ENCODE assay signal across 8 mouse cellular contexts in the genomic region with DNA sequence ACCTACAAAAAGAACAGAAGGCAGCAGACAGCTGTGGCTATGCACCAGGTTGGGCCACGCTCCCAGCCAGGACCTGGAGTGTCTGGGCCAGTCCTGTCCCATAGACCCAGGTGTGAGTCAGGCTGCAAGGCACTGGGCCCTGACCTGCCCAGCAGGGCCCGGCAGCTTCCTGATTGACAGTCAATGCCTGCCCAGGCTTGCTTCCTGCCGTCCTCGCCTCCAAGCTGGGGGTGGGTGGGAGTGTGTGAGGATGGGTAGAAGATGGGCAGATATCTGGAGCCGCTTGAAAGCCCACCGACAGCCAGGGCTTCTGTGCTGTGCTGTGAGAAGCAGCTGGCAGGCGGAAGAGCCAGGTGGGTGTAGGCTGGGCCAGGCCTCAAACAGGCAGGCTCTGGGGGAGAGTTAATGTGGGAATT. TPM values are rescaled to one million over a fixed set of nuclear protein-coding genes. Genes with fewer than 3 reads are reported as not detected.
DNase-seq lines count a peak whose midpoint lies in the region; ATAC-seq and TF ChIP-seq lines count a peak whose summit lies in the region.

No protein-coding gene starts in this region.

- H3K4me3 ChIP-seq in heart, postnatal 0 days (ENCODE audit: low read depth, low read length) = no peak overlapping the region
- H3K4me3 ChIP-seq in midbrain, postnatal 0 days (ENCODE audit: low read depth, low read length) = no peak overlapping the region

- peak; percentile 22; the same call in 1 of the 2 replicates for ATAC-seq in heart, postnatal 0 days (ENCODE audit: insufficient read depth, low read depth)
- peak; percentile 57 for ATAC-seq in midbrain, postnatal 0 days (ENCODE audit: low FRiP score)

- no peaks in the 10 kb centered on the region for H3K36me3 ChIP-seq in heart, postnatal 0 days (replicated peaks; ENCODE audit: control insufficient read depth, insufficient read depth, low read length)
- no peaks in the 10 kb centered on the region for H3K36me3 ChIP-seq in midbrain, postnatal 0 days (ENCODE audit: insufficient read depth, low read length)

- peak overlapping the region; percentile 46 for H3K4me2 ChIP-seq in heart, postnatal 0 days (ENCODE audit: low read depth, low read length)
- H3K4me2 ChIP-seq in midbrain, postnatal 0 days (ENCODE audit: low read depth, low read length, poor library complexity, severe bottlenecking) = peak overlapping the region; percentile 21

- intact Hi-C loops in left cerebral cortex, postnatal 14 days (cut with DNase I) = no loop called here

- DNase-seq in layer of hippocampus, adult 11-12 months (ENCODE audit: low spot score) = peak; percentile 67
- DNase-seq in layer of hippocampus, postnatal 25 days (ENCODE audit: extremely low spot score in 1 of 2, low spot score in 1 of 2) = no peak
- DNase-seq in embryo, embryonic 10 days (ENCODE audit: low spot score) = peak; percentile 39
- DNase-seq in heart, postnatal 0 days (ENCODE audit: low spot score) = no peak
- DNase-seq in left cerebral cortex, postnatal 14 days (ENCODE audit: low spot score in 2 of 2) = peak; percentile 66 to 79
- peak; percentile 74 for DNase-seq in midbrain, postnatal 0 days (ENCODE audit: low spot score)
- peak; percentile 61 for DNase-seq in urinary bladder, adult 2 months (ENCODE audit: low spot score)
- no peak for DNase-seq in adrenal gland, postnatal 4 days (ENCODE audit: low spot score in 2 of 2)

- H3K27me3 ChIP-seq in heart, postnatal 0 days (ENCODE audit: control insufficient read depth, insufficient read depth, low read length) = no peaks in the 10 kb centered on the region
- no peaks in the 10 kb centered on the region for H3K27me3 ChIP-seq in midbrain, postnatal 0 days (ENCODE audit: insufficient read depth, low read length)

- peak overlapping the region; percentile 39 for H3K9ac ChIP-seq in heart, postnatal 0 days (replicated peaks; ENCODE audit: low read depth, low read length)
- H3K9ac ChIP-seq in midbrain, postnatal 0 days (replicated peaks; ENCODE audit: low read length, poor library complexity, severe bottlenecking) = peak overlapping the region; percentile 30; the same call in 1 of the 2 replicates

- 19% methylated on average over 7 of the region's 7 CpGs for WGBS in heart, postnatal 0 days
- 7% methylated on average over 7 of the region's 7 CpGs for WGBS in midbrain, postnatal 0 days

- H3K27ac ChIP-seq in heart, postnatal 0 days (ENCODE audit: low read depth) = peak overlapping the region; percentile 93
- H3K27ac ChIP-seq in midbrain, postnatal 0 days (ENCODE audit: low read depth, low read length) = peak overlapping the region; percentile 73

- no peak for TF ChIP-seq EP300 in heart, postnatal 0 days (IDR thresholded peaks at IDR 0.05; ENCODE audit: low read depth)

- H3K4me1 ChIP-seq in heart, postnatal 0 days (ENCODE audit: control insufficient read depth, insufficient read depth) = peaks cover 71% of the 10 kb centered on the region
- H3K4me1 ChIP-seq in midbrain, postnatal 0 days (ENCODE audit: insufficient read depth, low read length) = peaks cover 19% of the 10 kb centered on the region

- no peaks in the 10 kb centered on the region for H3K9me3 ChIP-seq in heart, postnatal 0 days (replicated peaks; ENCODE audit: control insufficient read depth, low read length)
- H3K9me3 ChIP-seq in midbrain, postnatal 0 days (ENCODE audit: low read length) = no peaks in the 10 kb centered on the region

- no peak for TF ChIP-seq CTCF in heart, postnatal 0 days (IDR thresholded peaks at IDR 0.05; ENCODE audit: low read depth)
- no peak for TF ChIP-seq CTCF in midbrain, postnatal 0 days (IDR thresholded peaks at IDR 0.05)

RNA-seq across cellular contexts. Expression of a gene that starts 24.2 kb away (rescaled TPM):
- total RNA-seq in layer of hippocampus, postnatal 25 days (2021) = 100 to 1,000 TPM; 248 to 275 TPM
- total RNA-seq in heart, postnatal 0 days (2014; rRNA removed; ENCODE audit: low replicate concordance) = 66.5 and 74.1 TPM in 2 replicates
- polyA plus RNA-seq in heart, postnatal 0 days (2015; fragmentation: Nextera tagmentation; extraction: Ambion mirVana) = 16.1 and 19.5 TPM in 2 replicates
- 100 to 1,000 TPM; 244 to 245 TPM for total RNA-seq in left cerebral cortex, postnatal 14 days (2021)
- 164 and 215 TPM in 2 replicates for total RNA-seq in midbrain, postnatal 0 days (2014; rRNA removed)
- polyA plus RNA-seq in midbrain, postnatal 0 days (2015; fragmentation: Nextera tagmentation; extraction: Ambion mirVana) = 51.5 and 65.9 TPM in 2 replicates
- 34.1 and 53.6 TPM in 2 replicates for polyA plus RNA-seq in urinary bladder, adult 2 months (2012; rRNA removed)
- total RNA-seq in adrenal gland, postnatal 4 days (2021) = 100 to 1,000 TPM; 148 to 158 TPM

Comparison
In these comparisons a context has a peak if more than half of its experiments do, and no peak if none do; other contexts are left out.
1. DNase-seq: peak in layer of hippocampus, adult 11-12 months (single experiment), embryo, embryonic 10 days (single experiment), left cerebral cortex, postnatal 14 days (2 of 2), midbrain, postnatal 0 days (single experiment) and urinary bladder, adult 2 months (single experiment); none in layer of hippocampus, postnatal 25 days (0 of 2), heart, postnatal 0 days (single experiment) and adrenal gland, postnatal 4 days (0 of 2).